Mouse (Mus musculus) CH12.LX (cell line): ENCODE results near the gene Rgs7.

Experiments used
- CHD2 ChIP-seq: IDR thresholded peaks from 2 replicates; pipeline ENCODE4 v1.6.1; 2011; ENCODE audit warnings: low read length, improper control_type of control experiment
- CTCF ChIP-seq, 2 experiments: IDR thresholded peaks in 1 of 2; conservative IDR thresholded peaks in 1 of 2; 2 replicates each; pipeline ENCODE4 v1.5.1; 2011 to 2012; ENCODE audit warnings: low read depth in 2 of 2, low read length in 2 of 2, improper control_type of control experiment in 1 of 2, inconsistent platforms in 1 of 2, mild to moderate bottlenecking in 1 of 2, moderate library complexity in 1 of 2
- ELF1 ChIP-seq: IDR thresholded peaks from 2 replicates; pipeline ENCODE4 v1.6.1; 2014; ENCODE audit warnings: low read depth, mild to moderate bottlenecking, inconsistent platforms, low read length, improper control_type of control experiment
- EP300 ChIP-seq: IDR thresholded peaks from 2 replicates; pipeline ENCODE4 v1.6.1; 2011; ENCODE audit warnings: low read length, improper control_type of control experiment
- MAFK ChIP-seq: IDR thresholded peaks from 2 replicates; pipeline ENCODE4 v1.6.1; 2011; ENCODE audit warnings: low read length, improper control_type of control experiment; ENCODE audit not compliant: insufficient replicate concordance
- MYC ChIP-seq: IDR thresholded peaks from 2 replicates; pipeline ENCODE4 v1.6.1; 2011; ENCODE audit warnings: low read depth, mild to moderate bottlenecking, improper control_type of control experiment, low read length
- PAX5 ChIP-seq: IDR thresholded peaks from 2 replicates; pipeline ENCODE4 v1.6.1; 2012; ENCODE audit warnings: low read length, inconsistent platforms, mixed read lengths
- ZNF384 ChIP-seq: IDR thresholded peaks from 2 replicates; pipeline ENCODE4 v1.6.1; 2012; ENCODE audit warnings: low read depth, low read length, improper control_type of control experiment, inconsistent platforms

- TF ChIP-seq CHD2 (no peak), CTCF (conservative IDR thresholded peaks at IDR 0.05 in 1 of 2, IDR thresholded peaks at IDR 0.05 in 1 of 2; ENCODE audit: low read depth in 2 of 2, low read length in 2 of 2) (no peak), PAX5 (no peak), ZNF384 (no peak), MAFK (no peak), EP300 (no peak), ELF1 (no peak), MYC (no peak)
Observed at GRCm38 (mm10) chr1:175025781-175026309, 466.5 kb downstream of the Rgs7 start.
